Mouse (Mus musculus): ENCODE measurements around the gene Lyz1. TPM values are rescaled to one million over a fixed set of nuclear protein-coding genes. Genes with fewer than 3 reads are reported as not detected.
"Not testable (repeated sequence)": the region's sequence is repeated elsewhere in the genome, so short reads cannot be mapped to it uniquely, and the experiment has no call there.

The Lyz1 gene
- total RNA-seq (2015), result 10.3 and 15.7 TPM in 2 replicates
- 9.5 and 10.7 TPM in 2 replicates for total RNA-seq (2017)

- ATAC-seq (ENCODE audit: poor library complexity, severe bottlenecking), result peak; percentile 49
These were observed at the start of gene Lyz1 for GRCm38 (mm10) chr10:117292671-117293070. Lyz1 (minus strand) TSS chr10:117292868.

- ATAC-seq (ENCODE audit: poor library complexity, severe bottlenecking), result no peak
These were observed 49.7 kb upstream of the Lyz1 start for GRCm38 (mm10) chr10:117342406-117342805.

DNA sequence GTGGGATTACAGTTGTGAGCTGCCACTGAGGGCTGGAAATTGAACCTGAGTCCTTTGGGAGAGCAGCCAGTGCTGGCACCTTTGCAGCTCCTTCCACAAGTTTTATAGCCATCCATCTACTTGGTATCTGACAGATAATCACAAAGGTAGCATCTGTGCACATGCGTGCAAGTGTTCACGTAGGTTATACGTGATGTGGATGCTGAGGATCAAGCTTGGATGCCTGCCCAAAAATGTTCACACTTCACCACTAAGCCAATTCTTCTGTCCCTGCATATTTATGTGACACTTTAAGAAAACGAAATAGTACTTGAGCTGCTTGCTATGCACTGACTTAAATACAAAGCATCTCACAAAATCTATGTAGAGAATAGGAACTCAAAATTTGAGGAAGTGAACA lies 48.4 kb upstream of the Lyz1 start:
- ATAC-seq (ENCODE audit: poor library complexity, severe bottlenecking), result no peak

GRCm38 (mm10) chr10:117339241-117339640 lies 46.6 kb upstream of the Lyz1 start:
- ATAC-seq (ENCODE audit: poor library complexity, severe bottlenecking), result no peak

GRCm38 (mm10) chr10:117337946-117338345 lies 45.3 kb upstream of the Lyz1 start:
- ATAC-seq (ENCODE audit: poor library complexity, severe bottlenecking), result no peak

DNA sequence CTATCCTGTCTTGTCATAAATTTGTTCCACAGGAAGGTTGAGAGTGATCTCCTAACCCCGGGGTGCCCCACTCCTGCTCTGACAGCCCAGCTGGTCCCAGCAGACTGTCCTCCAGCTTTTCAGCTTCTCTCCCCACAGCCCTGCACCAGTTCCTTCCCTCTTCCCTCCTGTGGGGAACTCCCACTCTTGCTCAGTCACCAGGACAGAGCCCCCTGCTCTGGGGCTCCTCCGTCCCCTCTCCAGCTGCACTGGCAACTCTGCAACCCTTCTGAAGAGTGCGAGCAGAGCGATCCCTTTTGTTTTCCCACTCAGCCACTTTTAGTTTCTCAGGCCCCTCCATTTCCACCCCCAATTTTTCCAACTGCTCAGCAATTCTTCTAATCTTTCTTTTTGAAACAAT lies 43.0 kb upstream of the Lyz1 start:
- ATAC-seq (ENCODE audit: poor library complexity, severe bottlenecking), result peak; percentile 47

GRCm38 (mm10) chr10:117330521-117330920 lies 37.9 kb upstream of the Lyz1 start:
- peak; percentile 99 for ATAC-seq (ENCODE audit: poor library complexity, severe bottlenecking)

DNA sequence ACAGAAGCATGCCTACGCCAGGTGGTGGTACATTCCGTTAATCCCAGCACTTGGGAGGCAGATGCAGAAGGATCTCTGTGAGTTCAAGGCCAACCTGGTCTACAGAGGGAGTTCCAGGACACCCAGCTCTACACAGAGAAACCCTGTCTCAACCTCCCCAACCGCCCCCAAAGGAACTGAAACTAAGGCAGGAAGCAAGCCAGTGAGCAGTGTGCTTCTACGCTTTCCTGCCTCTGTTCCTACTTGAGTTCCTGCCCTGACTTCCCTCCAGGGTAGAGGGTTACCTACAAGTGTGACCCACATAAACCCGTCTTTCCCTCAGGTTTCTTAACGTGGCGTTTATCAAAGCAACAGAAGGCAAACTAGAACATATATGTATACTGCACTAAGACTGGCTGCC lies 31.1 kb upstream of the Lyz1 start:
- ATAC-seq (ENCODE audit: poor library complexity, severe bottlenecking), result peak; percentile 89

GRCm38 (mm10) chr10:117322630-117323029 lies 30.0 kb upstream of the Lyz1 start:
- no peak for ATAC-seq (ENCODE audit: poor library complexity, severe bottlenecking)

- no peak for ATAC-seq (ENCODE audit: poor library complexity, severe bottlenecking)
These were observed 27.9 kb upstream of the Lyz1 start for GRCm38 (mm10) chr10:117320571-117320981.

DNA sequence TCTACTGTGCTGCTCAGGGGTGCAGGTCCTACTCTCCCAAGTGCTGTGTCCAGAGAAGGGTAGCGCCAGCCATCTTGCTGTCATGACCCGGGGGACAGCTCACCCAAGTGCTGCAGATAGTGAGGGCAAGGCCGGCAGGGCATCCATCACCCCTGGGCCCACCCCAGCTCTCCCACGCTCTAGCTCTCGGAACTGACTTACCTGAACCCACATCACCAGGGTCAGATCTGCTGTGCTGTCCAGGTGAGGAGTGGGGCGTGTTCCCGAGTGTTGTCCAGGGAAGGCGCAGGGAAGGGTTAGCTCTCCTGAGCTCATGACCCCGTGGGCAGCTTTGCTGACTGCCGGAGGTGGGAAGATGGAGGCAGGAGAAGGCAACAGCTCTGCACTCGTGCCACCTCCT lies 23.7 kb upstream of the Lyz1 start:
- ATAC-seq (ENCODE audit: poor library complexity, severe bottlenecking), result no peak

DNA sequence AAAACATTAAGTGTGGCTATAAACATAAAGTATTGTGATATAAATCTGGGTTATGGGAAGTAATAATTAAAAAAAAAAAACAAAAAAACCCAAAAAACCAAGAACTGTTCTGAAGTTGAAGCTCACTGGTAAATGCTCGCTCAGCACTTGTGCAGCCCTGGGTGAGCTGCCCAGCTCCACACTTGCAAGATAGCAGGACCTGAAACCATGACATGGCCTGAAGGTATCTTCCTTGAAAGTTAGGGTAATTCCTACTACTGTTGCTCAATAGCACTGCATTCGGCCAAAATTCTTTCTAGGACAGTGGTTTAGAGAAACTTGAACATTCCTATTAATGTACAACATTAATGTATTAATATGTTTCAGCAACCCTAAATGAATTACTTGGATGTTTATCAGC lies 20.5 kb upstream of the Lyz1 start:
- ATAC-seq (ENCODE audit: poor library complexity, severe bottlenecking), result peak; percentile 69

DNA sequence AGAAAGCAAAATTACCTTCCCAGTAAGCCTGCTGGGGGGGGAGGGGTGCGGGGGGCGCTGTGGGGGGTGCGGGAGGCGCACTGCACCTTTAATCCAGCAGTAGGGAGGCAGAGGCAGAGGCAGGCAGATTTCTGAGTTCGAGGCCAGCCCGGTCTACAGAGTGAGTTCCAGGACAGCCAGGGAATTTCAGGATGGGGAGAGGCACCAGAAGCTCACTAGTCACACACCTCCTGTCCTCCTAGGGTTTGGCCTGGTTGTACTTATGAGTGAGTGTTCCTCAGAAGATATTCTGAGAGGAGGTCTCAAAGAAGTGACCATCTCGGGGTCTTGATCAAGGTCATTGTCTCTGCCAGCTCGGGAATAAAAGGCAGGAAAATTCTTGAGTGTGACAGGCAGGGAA lies 19.5 kb upstream of the Lyz1 start:
- ATAC-seq (ENCODE audit: poor library complexity, severe bottlenecking), result no peak

DNA sequence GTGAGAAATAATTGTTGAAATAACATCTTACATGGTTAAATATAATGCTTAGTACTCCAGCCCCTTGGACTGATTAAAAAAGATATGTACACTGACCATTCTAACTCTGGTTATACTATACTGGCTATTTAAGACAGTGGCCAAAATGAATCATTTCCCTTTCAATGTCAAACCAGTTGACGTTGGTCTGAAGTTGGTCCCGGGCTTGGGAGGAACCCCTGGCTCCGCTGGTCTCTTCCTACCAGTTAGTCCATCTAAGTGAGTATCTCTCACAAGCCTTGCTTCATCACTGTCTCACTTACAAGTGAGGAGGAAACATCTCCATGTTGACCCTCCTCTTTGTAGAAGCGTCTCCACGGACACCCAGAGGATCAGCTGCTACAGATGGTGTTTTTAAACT lies 11.7 kb upstream of the Lyz1 start:
- ATAC-seq (ENCODE audit: poor library complexity, severe bottlenecking), result no peak

- ATAC-seq (ENCODE audit: poor library complexity, severe bottlenecking), result peak; percentile 75
These were observed 9.0 kb upstream of the Lyz1 start for GRCm38 (mm10) chr10:117301688-117302087.

DNA sequence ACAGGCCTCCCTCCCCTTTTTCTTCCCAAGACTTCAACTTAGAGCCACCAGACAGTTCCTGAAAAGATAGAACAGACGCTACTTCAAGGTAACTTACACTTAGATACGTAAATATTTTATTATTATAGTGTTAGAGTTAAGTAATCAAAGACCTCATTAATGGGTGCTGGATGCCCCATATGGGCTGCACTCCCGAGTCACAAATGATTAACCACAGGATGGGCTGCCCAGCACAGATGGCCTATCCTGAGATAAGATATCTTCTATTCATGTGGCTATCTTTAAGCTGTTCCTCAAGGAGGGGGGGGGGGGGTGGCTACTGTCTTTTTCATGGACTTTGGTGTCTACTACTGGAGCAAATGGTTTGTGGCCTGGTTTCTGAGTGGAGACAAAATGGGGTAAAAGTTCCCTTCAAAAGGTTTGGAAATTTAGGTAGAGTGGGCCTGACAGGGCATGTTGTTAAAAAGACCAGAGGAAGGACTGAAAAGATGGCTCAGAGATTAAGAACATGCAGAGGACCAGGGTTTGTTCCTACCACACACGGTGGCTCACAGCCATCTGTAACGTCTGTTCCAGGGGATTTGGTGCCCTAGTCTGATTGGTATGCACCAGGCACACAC lies 7.3 kb upstream of the Lyz1 start:
- ATAC-seq (ENCODE audit: poor library complexity, severe bottlenecking), result no peak

GRCm38 (mm10) chr10:117299106-117299505 lies 6.4 kb upstream of the Lyz1 start:
- no peak for ATAC-seq (ENCODE audit: poor library complexity, severe bottlenecking)

- ATAC-seq (ENCODE audit: poor library complexity, severe bottlenecking), result peak; percentile 68
These were observed 5.7 kb upstream of the Lyz1 start for GRCm38 (mm10) chr10:117298336-117298735.

GRCm38 (mm10) chr10:117290936-117291335 lies 1.7 kb downstream of the Lyz1 start:
- ATAC-seq (ENCODE audit: poor library complexity, severe bottlenecking), result not testable (repeated sequence)

DNA sequence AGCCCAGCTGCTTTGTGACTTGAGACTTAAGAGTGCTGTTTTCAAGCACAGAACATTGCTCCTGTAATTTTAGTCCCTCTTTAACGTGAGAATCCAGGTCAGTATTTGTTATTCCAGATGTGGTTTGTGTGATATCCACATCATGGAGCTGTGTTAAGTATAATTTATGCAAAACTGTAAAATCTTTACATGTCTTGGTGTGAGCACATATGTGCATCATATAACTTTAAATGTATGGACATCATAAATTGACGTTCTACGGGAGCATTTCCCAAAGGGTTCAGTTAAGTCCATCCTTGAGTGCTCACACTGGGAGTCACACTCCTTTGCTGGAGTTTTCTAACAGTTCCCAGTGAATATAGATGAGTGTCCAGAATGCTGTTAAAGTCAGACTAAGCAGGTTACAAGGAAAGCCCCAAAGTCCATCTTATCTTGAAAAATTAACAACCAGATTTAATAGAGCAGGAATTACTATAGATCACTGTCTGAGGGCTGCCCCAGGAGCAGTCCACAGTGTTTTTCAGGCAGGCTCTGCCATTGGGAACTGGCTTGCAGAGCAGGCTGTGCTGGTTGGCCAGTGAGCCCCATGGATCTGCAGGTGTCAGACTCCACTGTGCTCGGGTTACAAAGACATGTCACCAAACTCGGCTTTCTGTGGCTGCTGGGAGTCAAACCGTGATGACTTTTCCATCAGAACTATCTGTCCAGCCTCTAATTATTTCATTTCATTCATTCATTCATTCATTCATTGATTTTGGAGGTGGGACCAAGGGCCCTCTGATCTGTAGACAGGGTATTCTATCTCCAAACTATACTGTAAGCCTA lies 2.4 kb downstream of the Lyz1 start:
- ATAC-seq (ENCODE audit: poor library complexity, severe bottlenecking), result no peak

DNA sequence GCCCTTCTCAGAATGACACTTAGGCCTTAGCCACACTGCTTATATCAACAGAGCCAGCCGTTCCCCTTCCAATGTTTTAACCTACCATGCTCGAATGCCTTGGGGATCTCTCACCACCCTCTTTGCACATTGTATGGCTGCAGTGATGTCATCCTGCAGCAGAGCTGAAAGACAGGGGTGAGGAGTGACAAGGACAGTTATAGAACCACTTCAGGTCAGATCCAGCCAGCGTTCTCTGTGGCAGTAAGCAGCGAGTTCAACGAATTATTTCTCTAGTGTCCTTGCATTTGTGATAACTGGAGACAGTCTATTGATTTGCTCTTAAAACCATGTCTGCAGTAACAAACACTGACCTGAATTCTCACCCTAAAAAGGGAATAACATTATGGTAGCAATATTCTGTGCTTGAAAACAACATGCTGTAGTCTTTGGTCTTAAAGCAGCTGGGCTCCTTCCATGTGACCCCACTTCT lies 3.6 kb downstream of the Lyz1 start:
- ATAC-seq (ENCODE audit: poor library complexity, severe bottlenecking), result not testable (repeated sequence)
